Mouse (Mus musculus) spleen, adult 2 months (tissue): ENCODE results near the gene Tnp2.

ENCODE experiments used
- CTCF ChIP-seq: fragments of 200-500 bp; IDR thresholded peaks from 2 replicates; pipeline ENCODE4 v1.5.1; 2011; ENCODE audit warnings: mild to moderate bottlenecking, inconsistent platforms; ENCODE audit not compliant: insufficient read depth, insufficient read length, insufficient replicate concordance; ENCODE audit errors: extremely low read depth
- POLR2A ChIP-seq: fragments of 200-500 bp; IDR thresholded peaks from 2 replicates; pipeline ENCODE4 v1.6.1; 2011; ENCODE audit warnings: low read depth, low read length, inconsistent platforms

GRCm38 (mm10) chr16:10827269-10827668 is 38.8 kb upstream of the Tnp2 start:
- no peak for TF ChIP-seq CTCF
- TF ChIP-seq POLR2A: no peak
